Mouse (Mus musculus): ENCODE results near the gene Tsfm.
"Not testable (repeated sequence)": the region's sequence is repeated elsewhere in the genome, so short reads cannot be mapped to it uniquely, and the experiment has no call there.

Tsfm gene

GRCm38 (mm10) chr10:127030336-127031296, at the start of gene Tsfm:
TSS of gene Tsfm (minus strand) at chr10:127030840.
- DNase-seq (ENCODE audit: low read depth, low spot score), result peak; percentile 87

DNA sequence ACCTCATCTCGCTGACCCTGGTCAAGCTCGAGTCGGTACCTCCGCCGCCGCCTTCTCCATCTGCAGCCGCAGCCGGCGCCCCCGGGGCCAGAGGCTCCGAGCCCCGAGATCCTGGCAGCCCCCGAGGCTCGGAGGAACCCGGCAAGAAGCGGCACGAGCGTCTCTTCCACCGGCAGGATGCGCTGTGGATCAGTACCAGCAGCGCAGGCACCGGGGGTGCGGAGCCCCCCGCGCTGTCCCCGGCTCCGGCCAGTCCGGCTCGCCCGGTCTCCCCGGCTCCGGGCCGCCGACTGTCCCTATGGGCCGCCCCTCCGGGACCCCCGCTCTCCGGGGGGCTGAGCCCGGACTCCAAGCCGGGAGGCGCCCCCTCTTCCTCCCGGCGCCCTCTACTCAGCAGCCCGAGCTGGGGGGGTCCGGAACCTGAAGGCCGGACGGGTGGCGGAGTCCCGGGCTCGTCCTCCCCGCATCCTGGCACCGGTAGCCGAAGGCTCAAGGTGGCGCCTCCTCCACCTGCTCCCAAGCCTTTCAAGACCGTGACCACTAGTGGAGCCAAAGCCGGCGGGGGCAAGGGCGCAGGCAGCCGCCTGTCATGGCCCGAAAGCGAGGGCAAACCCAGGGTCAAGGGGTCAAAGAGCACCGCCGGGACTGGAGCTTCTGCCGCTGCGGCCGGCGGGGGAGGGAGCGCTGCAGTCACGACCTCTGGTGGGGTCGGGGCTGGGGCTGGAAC, 49.2 kb upstream of the Tsfm start:
- no peak for DNase-seq (ENCODE audit: low read depth, low spot score)

DNA sequence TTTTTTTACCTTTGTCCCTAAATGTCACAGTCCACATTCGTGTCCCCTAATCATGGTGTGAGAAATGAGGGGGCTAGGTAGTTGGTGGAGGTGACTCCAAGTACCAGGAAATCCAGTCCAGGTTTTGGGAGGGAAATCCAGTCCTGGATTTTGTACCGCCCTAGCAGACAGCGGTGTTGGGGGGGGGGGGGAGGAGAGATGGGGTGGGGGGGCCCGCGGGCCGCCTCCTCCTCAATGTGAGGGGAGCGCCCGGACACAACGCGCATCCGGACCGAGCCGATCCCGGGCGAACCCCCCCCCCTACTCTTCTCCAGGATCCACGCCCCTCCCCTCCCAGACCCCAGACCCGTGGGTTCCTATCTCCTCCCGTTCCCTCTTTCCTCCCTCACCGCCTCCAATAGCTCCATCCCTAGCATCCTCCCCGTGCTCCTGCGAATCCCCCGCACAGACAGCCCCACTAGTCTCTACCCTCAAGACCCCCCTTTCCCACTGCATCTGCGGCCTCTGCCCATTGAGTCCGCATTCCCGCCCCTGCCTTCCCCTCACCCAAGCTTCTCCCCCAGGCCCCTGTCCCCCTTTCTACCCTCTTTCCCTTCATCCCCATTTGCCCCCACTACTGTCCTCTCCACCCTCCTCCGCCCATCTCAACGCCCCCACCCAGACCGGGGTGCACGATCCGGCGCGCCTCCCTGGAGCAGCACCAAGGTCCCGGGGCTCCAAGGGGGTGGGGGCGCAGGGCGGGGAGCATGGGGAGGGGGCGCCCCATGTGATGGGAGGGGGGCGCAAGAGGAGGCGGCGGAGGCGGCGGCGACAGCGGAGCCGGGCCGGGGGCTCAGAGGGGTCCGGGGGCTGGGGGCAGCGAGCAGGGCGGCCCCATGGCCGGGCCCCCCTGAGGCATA, 48.3 kb upstream of the Tsfm start:
- no peak for DNase-seq (ENCODE audit: low read depth, low spot score)

GRCm38 (mm10) chr10:127078001-127078676, 47.5 kb upstream of the Tsfm start:
- no peak for DNase-seq (ENCODE audit: low read depth, low spot score)

DNA sequence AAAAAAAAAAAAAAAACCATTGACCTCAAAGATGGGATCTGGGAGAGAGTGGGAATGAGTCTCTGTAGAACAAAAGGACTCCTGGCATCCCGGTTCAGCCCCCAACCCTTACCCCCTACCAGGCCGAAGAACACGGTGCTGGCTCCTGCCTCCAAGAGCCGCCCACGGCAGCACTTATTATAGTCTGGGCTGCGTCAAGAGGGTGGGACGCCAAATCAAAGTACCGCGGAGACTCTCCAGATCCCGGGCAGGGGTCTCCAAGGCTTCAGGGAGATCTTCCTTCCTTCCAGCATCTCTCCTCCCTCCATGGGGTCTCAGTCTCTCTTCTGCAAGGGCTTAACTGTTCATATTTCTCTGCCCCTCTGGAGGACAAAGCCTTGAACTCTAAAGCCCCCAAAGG, 46.9 kb upstream of the Tsfm start:
- DNase-seq (ENCODE audit: low read depth, low spot score), result no peak

DNA sequence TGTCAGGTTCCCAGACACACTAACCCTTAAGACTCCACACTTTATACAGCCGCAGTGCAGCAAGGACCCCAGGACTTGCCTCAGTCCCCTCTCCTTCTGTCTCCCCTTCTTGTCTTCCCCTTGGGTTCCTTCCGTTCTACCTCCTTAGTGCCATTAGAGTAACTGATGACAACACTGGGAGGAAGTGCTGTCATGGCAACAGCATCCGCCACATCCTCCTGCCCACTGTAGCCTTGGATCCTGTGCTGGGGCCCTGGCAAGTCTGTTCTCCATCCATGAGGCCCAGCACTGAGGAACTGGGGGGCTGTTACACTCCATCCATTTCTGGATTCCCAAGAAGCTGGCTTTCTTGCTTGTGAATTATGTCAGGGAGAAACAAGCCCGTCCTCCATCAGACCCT, 45.4 kb upstream of the Tsfm start:
- no peak for DNase-seq (ENCODE audit: low read depth, low spot score)

DNA sequence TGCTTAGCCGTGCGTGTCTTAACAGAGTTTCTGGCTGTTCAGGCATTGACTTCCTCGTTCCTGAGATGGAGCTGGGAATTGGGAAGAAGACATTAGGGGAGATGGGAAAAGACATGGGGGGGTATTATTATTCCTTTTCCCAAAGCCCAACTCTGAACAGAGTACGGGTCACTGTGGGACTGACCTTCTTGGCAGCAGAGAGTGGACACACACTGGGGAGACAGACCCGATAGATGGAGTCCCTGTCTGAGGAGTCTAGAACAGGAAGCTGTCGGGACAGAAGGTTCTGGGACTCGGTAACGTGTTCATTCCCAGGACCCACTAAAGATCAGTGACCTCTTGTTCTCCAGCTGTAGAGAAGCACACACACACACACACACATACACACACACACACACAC, 45.0 kb upstream of the Tsfm start:
- no peak for DNase-seq (ENCODE audit: low read depth, low spot score)

- DNase-seq (ENCODE audit: low read depth, low spot score), result no peak
Measured at GRCm38 (mm10) chr10:127075080-127075479, 44.4 kb upstream of the Tsfm start, which contains the start of gene Agap2. TSS of gene Agap2 (plus strand) at chr10:127075284.

DNA sequence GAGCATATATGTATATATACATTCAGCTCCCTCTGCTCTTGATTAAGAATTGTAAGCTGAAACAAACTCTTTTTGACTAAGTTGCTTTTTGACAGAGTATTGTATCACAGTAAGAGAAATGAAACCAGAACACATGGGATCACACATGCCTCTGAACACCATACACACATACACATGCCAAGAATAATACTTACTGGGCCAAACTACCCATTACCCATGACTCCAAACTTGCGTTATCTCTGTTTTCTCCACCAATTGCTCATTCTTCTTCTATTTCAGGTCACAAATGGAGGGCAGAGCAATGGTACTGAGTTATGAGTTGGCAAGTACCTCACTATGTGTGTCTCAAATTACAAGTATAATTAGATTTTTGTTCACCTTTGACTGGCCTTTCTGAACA, 43.3 kb upstream of the Tsfm start:
- DNase-seq (ENCODE audit: low read depth, low spot score), result peak; percentile 66

DNA sequence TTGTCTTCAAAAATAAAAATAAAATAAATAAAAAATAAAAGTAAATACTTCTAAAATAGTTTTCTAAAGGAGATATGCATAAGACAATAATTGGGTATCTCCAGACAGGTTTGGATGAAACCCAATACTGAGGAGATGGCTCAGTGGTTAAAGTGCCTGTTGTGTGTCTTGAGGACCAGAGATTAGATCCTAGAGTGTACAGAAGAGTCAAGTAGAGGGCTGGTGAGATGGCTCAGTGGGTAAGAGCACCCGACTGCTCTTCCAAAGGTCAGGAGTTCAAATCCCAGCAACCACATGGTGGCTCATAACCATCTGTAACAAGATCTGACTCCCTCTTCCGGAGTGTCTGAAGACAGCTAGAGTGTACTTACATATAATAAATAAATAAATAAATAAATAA, 42.3 kb upstream of the Tsfm start:
- not testable (repeated sequence) for DNase-seq (ENCODE audit: low read depth, low spot score)

DNA sequence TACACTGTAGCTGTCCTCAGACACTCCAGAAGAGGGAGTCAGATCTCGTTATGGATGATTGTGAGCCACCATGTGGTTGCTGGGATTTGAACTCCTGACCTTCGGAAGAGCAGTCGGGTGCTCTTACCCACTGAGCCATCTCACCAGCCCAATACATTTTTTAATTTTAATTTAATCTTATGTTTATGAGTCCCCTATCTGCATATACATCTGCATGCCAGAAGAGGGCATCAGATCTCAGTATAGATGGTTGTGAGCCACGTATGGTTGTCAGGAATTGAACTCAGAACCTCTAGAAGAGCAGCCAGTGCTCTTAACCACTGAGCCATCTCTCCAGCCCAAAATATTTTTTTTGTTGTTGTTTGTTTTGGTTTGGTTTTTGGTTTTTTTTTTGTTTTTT, 41.6 kb upstream of the Tsfm start:
- not testable (repeated sequence) for DNase-seq (ENCODE audit: low read depth, low spot score)

DNA sequence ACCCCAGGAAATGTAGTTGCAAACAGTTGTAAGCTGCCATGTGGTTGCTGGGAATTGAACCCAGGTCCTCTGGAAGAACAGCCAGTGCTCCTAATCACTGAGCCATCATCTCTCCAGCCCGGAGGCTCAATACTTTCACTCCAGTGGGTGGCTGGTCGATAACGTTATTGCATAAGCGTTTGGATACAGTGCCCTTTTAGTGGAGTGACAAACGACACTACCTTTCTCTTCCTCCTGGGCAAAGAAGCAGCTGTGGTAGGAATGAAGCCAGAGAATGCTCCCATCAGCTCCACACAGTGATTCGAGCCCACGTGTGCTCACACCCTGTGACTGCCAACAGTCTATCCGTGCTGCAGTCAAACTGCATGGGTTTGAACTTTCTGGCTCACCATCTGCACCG, 40.6 kb upstream of the Tsfm start:
- no peak for DNase-seq (ENCODE audit: low read depth, low spot score)

- peak; percentile 99 for DNase-seq (ENCODE audit: low read depth, low spot score)
Measured at GRCm38 (mm10) chr10:127070190-127071121, 39.8 kb upstream of the Tsfm start, which contains the start of gene Tspan31. TSS of gene Tspan31 (minus strand) at chr10:127070264.

GRCm38 (mm10) chr10:127069281-127070189, 38.9 kb upstream of the Tsfm start:
- peak; percentile 69 for DNase-seq (ENCODE audit: low read depth, low spot score)

- DNase-seq (ENCODE audit: low read depth, low spot score), result peak; percentile 45
Measured at GRCm38 (mm10) chr10:127068360-127069038, 37.9 kb upstream of the Tsfm start.

- no peak for DNase-seq (ENCODE audit: low read depth, low spot score)
Measured at GRCm38 (mm10) chr10:127066519-127067018, 35.9 kb upstream of the Tsfm start.

- DNase-seq (ENCODE audit: low read depth, low spot score), result no peak
Measured at GRCm38 (mm10) chr10:127065981-127066380, 35.3 kb upstream of the Tsfm start.

Measured in 3T3-L1 (cell line).